Mouse (Mus musculus): ENCODE data around the gene Camk2d.

GRCm38 (mm10) chr3:126602772-126603171, 6.7 kb downstream of the Camk2d start:
- no peak for TF ChIP-seq POLR2A (IDR thresholded peaks at IDR 0.05; ENCODE audit: insufficient read depth, low read depth, low read length)
- TF ChIP-seq CTCF (IDR thresholded peaks at IDR 0.05; ENCODE audit: insufficient read depth, low read depth, low read length), result no peak

Measured in olfactory bulb, adult 2 months (tissue).